Mouse (Mus musculus): ENCODE data around the gene Slc39a7. TPM values are rescaled to one million over a fixed set of nuclear protein-coding genes. Genes with fewer than 3 reads are reported as not detected.
A peak's percentile ranks its signal among the peaks of the same experiment; 100 is the strongest.

The Slc39a7 gene
- polyA plus RNA-seq, 1 experiment from 2014 or later, result 184 TPM

DNA sequence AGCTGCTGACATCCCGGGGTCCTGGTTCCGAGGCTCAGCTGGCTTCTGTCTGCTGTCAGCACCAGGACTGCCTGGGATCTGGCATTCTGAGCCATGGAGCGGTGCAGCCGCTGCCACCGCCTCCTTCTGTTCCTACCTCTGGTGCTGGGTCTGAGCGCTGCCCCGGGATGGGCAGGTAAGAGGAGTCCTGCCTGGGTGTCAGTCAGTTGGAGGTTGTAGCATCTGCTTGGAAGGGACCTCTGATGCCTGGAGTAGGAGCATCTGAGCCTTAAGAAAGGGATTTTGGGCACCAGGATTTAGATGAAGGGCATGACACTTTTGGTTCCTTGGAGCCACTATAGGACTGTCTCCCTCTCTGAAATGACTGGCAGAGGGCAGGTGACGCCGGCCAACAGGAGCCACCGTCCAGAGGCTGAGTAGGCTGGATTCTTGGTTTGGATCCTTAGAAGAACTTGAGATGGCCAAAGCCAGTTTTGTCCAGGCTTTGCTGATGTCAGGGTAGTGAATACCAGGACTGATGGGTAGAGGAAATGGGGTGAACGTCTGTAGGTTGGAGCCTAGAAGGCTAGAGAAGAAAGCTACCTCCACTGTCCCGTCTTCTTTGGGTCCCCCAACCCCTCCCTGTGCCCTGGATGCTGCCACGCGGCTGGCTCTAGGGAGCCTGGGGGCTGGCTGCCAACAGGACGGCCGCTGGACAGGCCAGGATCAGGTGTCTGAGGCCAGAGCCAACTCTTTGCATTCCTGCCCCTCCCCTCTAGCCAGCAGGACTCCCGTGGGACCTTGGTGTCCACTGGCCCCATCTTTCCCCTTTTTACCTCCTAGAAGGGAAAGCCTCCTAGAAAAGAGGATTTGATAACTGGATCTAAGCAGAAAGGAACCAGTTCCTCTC, 8.3 kb upstream of the Slc39a7 start:
- Histone ChIP-seq H3K27me3 (peaks cover 22% of the 10 kb centered on the region), H3K27ac (replicated peaks) (no peak overlapping the region), H3K4me2 (replicated peaks) (peak overlapping the region; percentile 47), H3K4me3 (peak overlapping the region; percentile 19), H3K36me3 (peaks cover 31% of the 10 kb centered on the region), H3K9ac (replicated peaks) (peak overlapping the region; percentile 35), H3K9me3 (no peaks in the 10 kb centered on the region), H3K4me1 (peaks cover 35% of the 10 kb centered on the region)
- WGBS, result 36% methylated on average over 17 of the region's 17 CpGs
- no peak for ATAC-seq (ENCODE audit: low FRiP score, low read depth)

DNA sequence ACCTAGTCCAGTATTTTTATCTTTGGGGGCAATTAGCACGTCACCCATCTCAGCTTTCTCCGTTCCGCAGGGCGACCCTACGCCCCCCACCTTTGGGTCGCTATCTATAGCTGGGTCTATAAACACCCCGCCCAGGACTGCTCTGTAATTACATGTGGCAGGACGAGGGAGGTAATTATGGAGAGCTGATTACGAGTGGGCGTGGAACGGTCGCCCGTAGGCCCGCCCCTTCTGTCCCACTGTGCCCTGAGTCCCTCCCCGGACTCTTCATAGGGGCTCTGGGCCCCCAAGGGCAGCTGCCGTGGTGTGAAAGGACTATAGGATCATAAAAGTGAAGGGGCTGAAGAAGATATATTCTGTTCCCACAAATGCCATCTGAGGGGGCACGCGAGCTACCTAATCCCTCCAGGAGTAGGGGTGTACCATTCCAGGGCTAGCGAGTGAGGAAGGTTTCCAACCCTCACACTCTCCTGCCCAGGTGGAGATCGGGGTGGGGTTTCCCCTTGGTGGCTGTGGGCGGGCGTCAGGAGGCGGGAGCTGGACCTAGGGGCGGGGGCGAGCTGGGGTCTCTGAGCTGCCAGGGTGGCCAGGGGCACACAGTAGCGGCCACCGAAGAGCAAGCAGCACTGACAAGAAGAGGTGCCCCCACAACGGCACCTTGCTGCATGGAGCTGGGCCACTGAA, 7.5 kb upstream of the Slc39a7 start, which contains the start of gene Col11a2:
Col11a2 (plus strand) TSS at position 560 of the 684 bp plus-strand sequence.
- peaks cover 38% of the 10 kb centered on the region for H3K36me3 ChIP-seq
- H3K27ac ChIP-seq (replicated peaks), result no peak within 1 kb of the TSS
- ATAC-seq (ENCODE audit: low FRiP score, low read depth), result peak; percentile 67
- H3K4me3 ChIP-seq, result peak within 1 kb of the TSS; percentile 19
- H3K9me3 ChIP-seq, result no peaks in the 10 kb centered on the region
- H3K27me3 ChIP-seq, result peaks cover 22% of the 10 kb centered on the region
- WGBS, result 9% methylated on average over 28 of the region's 28 CpGs
- peak within 1 kb of the TSS; percentile 47 for H3K4me2 ChIP-seq (replicated peaks)
- peaks cover 36% of the 10 kb centered on the region for H3K4me1 ChIP-seq
- H3K9ac ChIP-seq (replicated peaks), result peak within 1 kb of the TSS; percentile 35

DNA sequence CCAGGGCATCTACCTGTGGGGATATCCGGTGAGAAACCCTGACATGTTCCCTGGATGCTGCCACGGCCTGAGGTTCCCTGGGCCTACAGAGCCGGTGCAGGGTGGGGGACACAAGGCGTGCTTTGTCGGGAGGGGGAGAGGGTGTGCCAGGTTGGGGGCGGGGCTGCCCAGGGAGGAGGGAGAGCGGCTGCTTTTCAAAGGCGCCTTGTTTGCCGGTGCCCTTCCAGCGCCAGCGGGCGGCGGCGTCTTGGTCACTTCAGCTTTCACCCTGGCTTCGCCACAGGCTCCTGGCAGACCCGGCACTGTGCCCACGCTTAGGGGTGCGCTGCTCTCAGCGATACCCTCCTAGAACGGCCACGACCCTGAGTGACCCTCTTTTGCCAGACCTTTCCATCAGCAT, 7.0 kb upstream of the Slc39a7 start:
- Histone ChIP-seq H3K4me3 (peak overlapping the region; percentile 19; the same call in 1 of the 2 replicates), H3K27ac (replicated peaks) (no peak overlapping the region)
- ATAC-seq (ENCODE audit: low FRiP score, low read depth), result peak; percentile 54

DNA sequence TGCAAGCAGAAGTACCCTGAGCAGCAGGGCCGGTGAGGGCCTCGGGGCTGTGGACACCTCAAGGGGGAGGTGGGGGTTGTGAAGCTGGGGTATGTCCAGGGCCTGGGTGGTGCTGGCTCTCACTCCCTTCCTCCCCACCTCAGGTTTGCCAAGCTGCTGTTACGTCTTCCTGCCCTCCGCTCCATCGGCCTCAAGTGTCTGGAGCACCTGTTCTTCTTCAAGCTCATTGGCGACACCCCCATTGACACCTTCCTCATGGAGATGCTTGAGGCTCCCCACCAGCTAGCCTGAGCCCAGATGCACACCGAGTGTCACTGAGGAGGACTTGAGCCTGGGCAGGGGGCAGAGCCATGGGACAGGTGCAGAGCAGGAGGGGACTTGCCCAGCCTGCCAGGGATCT, 5.8 kb upstream of the Slc39a7 start:
- Histone ChIP-seq H3K4me1 (peaks cover 51% of the 10 kb centered on the region), H3K27ac (replicated peaks) (no peak overlapping the region), H3K9me3 (no peaks in the 10 kb centered on the region), H3K4me3 (no peak overlapping the region), H3K36me3 (peaks cover 43% of the 10 kb centered on the region), H3K4me2 (replicated peaks) (no peak overlapping the region), H3K9ac (replicated peaks) (no peak overlapping the region), H3K27me3 (peaks cover 22% of the 10 kb centered on the region)
- 91% methylated on average over 7 of the region's 7 CpGs for WGBS
- ATAC-seq (ENCODE audit: low FRiP score, low read depth), result no peak

More for the DNA sequence above, 7.0 kb upstream of the Slc39a7 start:
- Histone ChIP-seq H3K4me2 (replicated peaks) (peak overlapping the region; percentile 47), H3K4me1 (peaks cover 40% of the 10 kb centered on the region), H3K27me3 (peaks cover 22% of the 10 kb centered on the region), H3K36me3 (peaks cover 43% of the 10 kb centered on the region), H3K9ac (replicated peaks) (peak overlapping the region; percentile 35), H3K9me3 (no peaks in the 10 kb centered on the region)
- WGBS, result 17% methylated on average over 19 of the region's 21 CpGs

DNA sequence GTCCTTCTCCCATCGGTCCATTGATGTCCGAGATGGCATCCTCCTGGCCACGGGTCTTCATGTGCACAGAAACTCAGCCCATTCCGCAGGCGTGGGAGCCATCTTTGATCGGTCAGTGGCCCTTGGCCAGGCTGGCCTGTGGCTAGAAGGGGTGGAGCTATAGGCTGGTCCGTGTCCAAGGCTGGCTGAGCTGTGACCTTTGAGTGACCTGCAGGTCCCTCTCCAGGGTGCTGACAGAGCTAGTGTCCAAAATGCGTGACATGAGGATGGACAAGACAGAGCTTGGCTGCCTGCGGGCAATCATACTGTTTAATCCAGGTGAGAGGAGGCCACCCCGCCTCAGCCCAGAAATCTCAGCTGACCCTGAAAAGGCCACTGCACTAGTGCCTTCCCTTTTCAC, 5.2 kb upstream of the Slc39a7 start:
- no peaks in the 10 kb centered on the region for H3K9me3 ChIP-seq
- no peak overlapping the region for H3K27ac ChIP-seq (replicated peaks)
- H3K4me1 ChIP-seq, result peaks cover 51% of the 10 kb centered on the region
- H3K4me3 ChIP-seq, result no peak overlapping the region
- H3K4me2 ChIP-seq (replicated peaks), result no peak overlapping the region
- WGBS, result 81% methylated on average over 10 of the region's 10 CpGs
- no peak for ATAC-seq (ENCODE audit: low FRiP score, low read depth)
- H3K27me3 ChIP-seq, result peaks cover 19% of the 10 kb centered on the region
- peaks cover 43% of the 10 kb centered on the region for H3K36me3 ChIP-seq
- no peak overlapping the region for H3K9ac ChIP-seq (replicated peaks)

DNA sequence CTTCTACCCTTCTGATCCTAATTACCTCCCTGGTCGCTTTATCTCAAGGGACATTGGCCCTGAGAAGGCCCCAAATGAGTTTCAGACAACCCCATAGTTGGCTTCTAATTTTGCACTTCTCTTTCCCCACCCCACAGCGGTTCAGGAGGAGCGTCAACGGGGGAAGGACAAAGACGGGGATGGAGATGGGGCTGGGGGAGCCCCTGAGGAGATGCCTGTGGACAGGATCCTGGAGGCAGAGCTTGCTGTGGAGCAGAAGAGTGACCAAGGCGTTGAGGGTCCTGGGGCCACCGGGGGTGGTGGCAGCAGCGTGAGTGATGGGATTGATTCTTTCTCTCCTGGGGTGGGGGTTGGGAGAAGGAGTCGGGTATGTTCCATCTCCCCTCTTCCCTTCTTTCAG, 4.0 kb upstream of the Slc39a7 start:
- no peak overlapping the region for H3K4me2 ChIP-seq (replicated peaks)

DNA sequence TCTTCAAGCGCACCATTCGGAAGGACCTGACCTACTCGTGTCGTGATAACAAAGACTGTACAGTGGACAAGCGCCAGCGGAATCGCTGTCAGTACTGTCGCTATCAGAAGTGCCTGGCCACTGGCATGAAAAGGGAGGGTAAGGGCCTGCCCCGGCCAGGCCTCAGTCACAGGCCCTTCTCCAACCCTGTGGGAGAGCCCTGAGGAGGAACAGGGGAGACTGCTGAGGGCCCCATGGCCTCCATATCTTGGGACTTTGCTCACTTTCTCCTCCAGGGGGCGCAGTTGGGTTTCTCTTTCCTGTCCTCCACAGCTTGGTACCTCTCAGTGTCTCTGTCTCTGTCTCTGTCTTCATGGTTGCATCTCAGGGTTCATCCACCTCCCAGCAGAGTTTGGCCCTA, 2.6 kb upstream of the Slc39a7 start:
- WGBS, result 78% methylated on average over 10 of the region's 10 CpGs
- no peak for ATAC-seq (ENCODE audit: low FRiP score, low read depth)
- no peak overlapping the region for H3K27ac ChIP-seq (replicated peaks)

More for the DNA sequence above, 4.0 kb upstream of the Slc39a7 start:
- peaks cover 9% of the 10 kb centered on the region for H3K27me3 ChIP-seq
- 92% methylated on average over 9 of the region's 9 CpGs for WGBS
- H3K36me3 ChIP-seq, result peaks cover 43% of the 10 kb centered on the region
- ATAC-seq (ENCODE audit: low FRiP score, low read depth), result no peak
- no peak overlapping the region for H3K4me3 ChIP-seq
- H3K9ac ChIP-seq (replicated peaks), result no peak overlapping the region
- H3K4me1 ChIP-seq, result peaks cover 49% of the 10 kb centered on the region
- H3K27ac ChIP-seq (replicated peaks), result no peak overlapping the region
- H3K9me3 ChIP-seq, result no peaks in the 10 kb centered on the region

DNA sequence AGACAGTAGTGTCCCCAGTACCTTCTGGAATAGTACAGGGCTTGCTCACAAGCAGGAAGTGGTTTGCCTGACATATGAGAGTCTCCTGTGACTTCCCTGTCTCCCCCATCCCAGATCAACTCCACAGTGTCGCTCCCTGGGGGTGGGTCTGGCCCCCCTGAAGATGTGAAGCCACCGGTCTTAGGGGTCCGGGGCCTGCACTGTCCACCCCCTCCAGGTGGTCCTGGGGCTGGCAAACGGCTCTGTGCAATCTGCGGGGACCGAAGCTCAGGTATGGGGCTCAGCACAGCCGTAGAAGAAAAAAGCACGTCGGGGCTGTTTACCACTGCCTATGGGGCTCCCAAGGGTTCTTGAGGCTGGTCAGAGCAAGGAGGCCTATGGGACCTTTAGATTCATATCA, 2.0 kb upstream of the Slc39a7 start:
- H3K4me3 ChIP-seq, result peak overlapping the region; percentile 95; the same call in 1 of the 2 replicates
- no peak overlapping the region for H3K27ac ChIP-seq (replicated peaks)
- 0 out of 2 replicates have a peak overlapping the region, but pooled peaks have one; percentile 96 for H3K9ac ChIP-seq (replicated peaks)
- no peak for ATAC-seq (ENCODE audit: low FRiP score, low read depth)
- no peaks in the 10 kb centered on the region for H3K9me3 ChIP-seq
- 0 out of 2 replicates have a peak, but pooled peaks cover 3% of the 10 kb centered on the region for H3K27me3 ChIP-seq
- peaks cover 61% of the 10 kb centered on the region for H3K36me3 ChIP-seq
- 90% methylated on average over 9 of the region's 9 CpGs for WGBS
- peaks cover 49% of the 10 kb centered on the region for H3K4me1 ChIP-seq
- H3K4me2 ChIP-seq (replicated peaks), result peak overlapping the region; percentile 97; the same call in 1 of the 2 replicates

More for the DNA sequence above, 2.6 kb upstream of the Slc39a7 start:
- Histone ChIP-seq H3K4me3 (no peak overlapping the region), H3K4me2 (replicated peaks) (no peak overlapping the region), H3K27me3 (0 out of 2 replicates have a peak, but pooled peaks cover 3% of the 10 kb centered on the region), H3K9me3 (no peaks in the 10 kb centered on the region), H3K36me3 (peaks cover 55% of the 10 kb centered on the region), H3K4me1 (peaks cover 49% of the 10 kb centered on the region), H3K9ac (replicated peaks) (no peak overlapping the region)

DNA sequence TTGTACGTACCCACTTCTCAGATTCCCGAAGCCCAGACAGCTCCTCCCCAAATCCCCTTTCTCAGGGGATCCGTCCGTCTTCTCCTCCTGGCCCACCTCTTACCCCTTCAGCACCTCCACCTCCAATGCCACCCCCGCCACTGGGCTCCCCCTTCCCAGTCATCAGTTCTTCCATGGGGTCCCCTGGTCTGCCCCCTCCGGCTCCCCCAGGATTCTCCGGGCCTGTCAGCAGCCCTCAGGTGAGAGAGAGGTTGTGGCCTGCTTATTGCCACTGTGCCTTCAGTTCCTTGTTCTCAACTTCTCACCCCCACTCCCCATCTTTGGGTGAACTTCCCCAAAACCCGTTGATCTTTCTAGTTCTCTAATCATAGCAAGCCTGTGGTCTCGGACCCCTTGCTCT, 1.3 kb upstream of the Slc39a7 start:
- Histone ChIP-seq H3K36me3 (peaks cover 59% of the 10 kb centered on the region), H3K27ac (replicated peaks) (no peak overlapping the region), H3K9me3 (no peaks in the 10 kb centered on the region), H3K27me3 (no peaks in the 10 kb centered on the region), H3K9ac (replicated peaks) (peak overlapping the region; percentile 96), H3K4me2 (replicated peaks) (peak overlapping the region; percentile 97), H3K4me3 (peak overlapping the region; percentile 95), H3K4me1 (peaks cover 48% of the 10 kb centered on the region)
- WGBS, result 62% methylated on average over 8 of the region's 9 CpGs
- ATAC-seq (ENCODE audit: low FRiP score, low read depth), result no peak

DNA sequence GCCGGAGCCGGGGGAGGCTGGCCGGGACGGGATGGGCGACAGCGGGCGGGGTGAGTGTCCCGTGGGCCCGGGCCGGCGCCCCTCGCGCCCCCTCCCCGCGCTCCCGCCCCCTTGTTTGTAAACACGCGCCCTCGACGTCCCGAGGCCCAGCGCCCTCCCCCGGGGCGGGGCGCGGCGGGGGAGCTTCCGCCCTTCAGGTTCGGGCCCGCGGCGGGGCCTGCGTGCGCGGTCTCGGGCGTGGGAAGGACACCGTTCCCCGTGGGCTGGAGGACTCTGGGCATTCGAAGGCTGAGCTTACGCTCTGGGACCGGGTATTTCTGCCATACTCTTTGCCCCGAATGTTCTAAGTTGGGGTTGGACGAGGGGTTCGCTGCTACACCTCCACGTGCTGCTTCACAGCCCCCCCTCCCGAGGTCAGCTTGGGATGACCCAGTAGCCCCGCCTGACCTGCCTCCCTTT, 721 bp upstream of the Slc39a7 start:
- Histone ChIP-seq H3K9ac (replicated peaks) (peak overlapping the region; percentile 96), H3K4me2 (replicated peaks) (peak overlapping the region; percentile 97), H3K4me3 (peak overlapping the region; percentile 95), H3K27me3 (no peaks in the 10 kb centered on the region), H3K9me3 (no peaks in the 10 kb centered on the region), H3K4me1 (peaks cover 50% of the 10 kb centered on the region), H3K36me3 (peaks cover 53% of the 10 kb centered on the region), H3K27ac (replicated peaks) (peak overlapping the region; percentile 98)
- ATAC-seq (ENCODE audit: low FRiP score, low read depth), result no peak
- under 1% methylated on average over 38 of the region's 48 CpGs for WGBS

DNA sequence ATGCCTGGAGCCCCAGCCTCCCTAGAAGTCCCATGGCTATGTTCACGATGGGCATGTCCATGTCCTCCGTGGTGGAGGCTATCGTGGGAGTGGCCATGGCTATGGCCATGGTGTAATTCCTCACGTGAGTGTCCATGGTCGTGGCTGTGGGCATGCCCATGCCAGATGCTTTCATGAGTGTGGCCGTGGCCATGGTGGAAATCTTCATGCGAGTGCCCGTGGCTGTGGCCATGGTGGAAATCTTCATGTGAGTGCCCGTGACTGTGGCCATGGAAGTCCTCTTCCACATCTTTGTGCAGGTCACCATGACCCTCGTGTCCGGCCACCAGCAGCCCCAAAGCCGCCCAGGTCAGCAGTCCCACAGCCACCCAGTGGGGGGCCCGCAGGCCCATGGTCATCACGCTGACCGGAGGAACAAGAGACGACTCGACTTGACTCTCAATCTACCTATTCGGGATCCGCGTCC, 588 bp downstream of the Slc39a7 start:
- WGBS, result 2% methylated on average over 20 of the region's 20 CpGs
- ATAC-seq (ENCODE audit: low FRiP score, low read depth), result no peak
- peak overlapping the region; percentile 91 for H3K9ac ChIP-seq (replicated peaks)

More for the DNA sequence above, 588 bp downstream of the Slc39a7 start:
- H3K4me3 ChIP-seq, result peak overlapping the region; percentile 95
- H3K4me1 ChIP-seq, result peaks cover 63% of the 10 kb centered on the region
- H3K4me2 ChIP-seq (replicated peaks), result peak overlapping the region; percentile 97
- H3K27ac ChIP-seq (replicated peaks), result peak overlapping the region; percentile 98
- no peaks in the 10 kb centered on the region for H3K27me3 ChIP-seq
- H3K9me3 ChIP-seq, result no peaks in the 10 kb centered on the region
- H3K36me3 ChIP-seq, result peaks cover 40% of the 10 kb centered on the region

All from midbrain, embryonic 12.5 days (tissue).